Mouse (Mus musculus) MEL (cell line): ENCODE results near the gene Hba-a1.

Experiments used
- CHD1 ChIP-seq: IDR thresholded peaks from 2 replicates; pipeline ENCODE4 v1.6.1; 2012; ENCODE audit warnings: low read depth, mild to moderate bottlenecking, inconsistent platforms, low read length, improper control_type of control experiment
- CTCF ChIP-seq, 3 experiments: IDR thresholded peaks in 2 of 3; conservative IDR thresholded peaks in 1 of 3; 2 replicates each; pipeline ENCODE4 v1.5.1; 2011 to 2012; ENCODE audit warnings: low read length in 3 of 3, low read depth in 2 of 3, mild to moderate bottlenecking in 2 of 3, improper control_type of control experiment in 1 of 3, inconsistent platforms in 1 of 3, mixed read lengths in 1 of 3, moderate library complexity in 1 of 3; ENCODE audit not compliant: control insufficient read depth in 1 of 3, insufficient read depth in 1 of 3, poor library complexity in 1 of 3, severe bottlenecking in 1 of 3
- EP300 ChIP-seq, 2 experiments: IDR thresholded peaks; 2 replicates each; pipeline ENCODE4 v1.6.1; 2011; ENCODE audit warnings: improper control_type of control experiment in 2 of 2, low read length in 2 of 2, low read depth in 1 of 2, mild to moderate bottlenecking in 1 of 2
- HCFC1 ChIP-seq: IDR thresholded peaks from 2 replicates; pipeline ENCODE4 v1.6.1; 2012; ENCODE audit warnings: low read depth, mild to moderate bottlenecking, inconsistent platforms, low read length, improper control_type of control experiment, moderate library complexity
- JUND ChIP-seq: IDR thresholded peaks from 2 replicates; pipeline ENCODE4 v1.6.1; 2011; ENCODE audit warnings: low read depth, mild to moderate bottlenecking, improper control_type of control experiment, low read length
- TBP ChIP-seq: IDR thresholded peaks from 2 replicates; pipeline ENCODE4 v1.8.0; 2011; ENCODE audit warnings: low read depth, low read length, improper control_type of control experiment

- no peak for TF ChIP-seq JUND
- TF ChIP-seq CTCF (IDR thresholded peaks at IDR 0.05 in 2 of 3, conservative IDR thresholded peaks at IDR 0.05 in 1 of 3; ENCODE audit: control insufficient read depth in 1 of 3, insufficient read depth in 1 of 3, low read depth in 2 of 3, low read length in 3 of 3, poor library complexity in 1 of 3, severe bottlenecking in 1 of 3) = no peak
- no peak for TF ChIP-seq EP300 (IDR thresholded peaks at IDR 0.05; ENCODE audit: low read depth in 1 of 2, low read length in 2 of 2)
- no peak for TF ChIP-seq CHD1
- no peak for TF ChIP-seq TBP
- TF ChIP-seq HCFC1 = no peak
These were observed 48.5 kb downstream of the Hba-a1 start for GRCm38 (mm10) chr11:32331861-32332260.
